Mouse (Mus musculus) left cerebral cortex, adult 11 months (tissue): ENCODE measurements at regions not wholly inside any gene's neighbourhood (a gene's known extent, or its start where the extent isn't known, plus 50 kb on each side); places are given as distances from the start of the nearest gene placed in this dataset.

Experiments used
- DNase-seq: peaks from one replicate; pipeline ENCODE4 v3.0.0; 2022; ENCODE audit warnings: low spot score

DNA sequence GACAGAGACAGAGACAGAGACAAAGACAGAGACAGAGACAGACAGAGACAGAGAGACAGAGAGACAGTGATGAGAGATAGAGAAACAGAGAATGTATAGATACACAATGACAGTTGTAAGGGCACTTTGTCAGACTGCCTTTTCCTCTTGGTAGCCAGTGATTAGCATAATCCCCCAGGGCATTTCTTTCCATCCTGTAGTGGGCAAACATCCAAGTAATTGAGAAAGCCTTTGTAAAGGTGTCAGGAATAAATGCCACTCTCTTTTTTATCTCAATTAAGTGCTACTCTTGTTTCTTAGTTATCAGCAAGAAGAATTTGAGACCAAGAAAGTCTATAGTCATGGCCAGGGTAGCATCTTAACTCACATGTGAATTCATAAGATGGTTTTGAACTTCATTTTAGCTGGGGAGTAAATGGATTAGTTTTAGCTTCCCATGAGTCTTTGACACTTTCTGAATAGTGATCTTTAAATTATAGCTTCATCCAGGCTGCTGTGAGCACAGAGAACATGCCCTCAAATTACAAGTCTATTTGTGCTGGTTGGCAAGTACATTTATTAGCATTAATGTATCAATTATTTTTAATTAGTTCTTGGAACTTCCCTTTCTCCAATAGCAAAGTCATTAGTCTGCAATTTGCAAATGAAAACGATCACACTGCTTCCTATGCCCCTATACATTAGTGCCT, 1215.9 kb downstream of the Gm9008 start:
- DNase-seq = no peak

DNA sequence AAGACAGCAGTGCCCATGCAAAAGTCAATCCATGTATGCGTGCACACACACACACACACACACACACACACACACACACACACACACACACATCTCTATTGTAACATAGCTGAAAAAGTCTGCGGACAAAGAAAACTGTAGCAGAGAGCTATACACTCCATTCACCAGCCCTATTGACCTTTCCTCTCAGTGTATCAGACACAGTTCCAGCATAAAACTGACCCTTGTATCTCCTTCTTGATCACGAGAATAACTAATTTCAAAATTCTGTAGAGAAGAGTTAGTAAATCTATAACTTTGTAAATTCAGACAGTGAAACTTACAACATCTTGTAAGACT, 1243.5 kb downstream of the Gm9008 start:
- DNase-seq = no peak

DNA sequence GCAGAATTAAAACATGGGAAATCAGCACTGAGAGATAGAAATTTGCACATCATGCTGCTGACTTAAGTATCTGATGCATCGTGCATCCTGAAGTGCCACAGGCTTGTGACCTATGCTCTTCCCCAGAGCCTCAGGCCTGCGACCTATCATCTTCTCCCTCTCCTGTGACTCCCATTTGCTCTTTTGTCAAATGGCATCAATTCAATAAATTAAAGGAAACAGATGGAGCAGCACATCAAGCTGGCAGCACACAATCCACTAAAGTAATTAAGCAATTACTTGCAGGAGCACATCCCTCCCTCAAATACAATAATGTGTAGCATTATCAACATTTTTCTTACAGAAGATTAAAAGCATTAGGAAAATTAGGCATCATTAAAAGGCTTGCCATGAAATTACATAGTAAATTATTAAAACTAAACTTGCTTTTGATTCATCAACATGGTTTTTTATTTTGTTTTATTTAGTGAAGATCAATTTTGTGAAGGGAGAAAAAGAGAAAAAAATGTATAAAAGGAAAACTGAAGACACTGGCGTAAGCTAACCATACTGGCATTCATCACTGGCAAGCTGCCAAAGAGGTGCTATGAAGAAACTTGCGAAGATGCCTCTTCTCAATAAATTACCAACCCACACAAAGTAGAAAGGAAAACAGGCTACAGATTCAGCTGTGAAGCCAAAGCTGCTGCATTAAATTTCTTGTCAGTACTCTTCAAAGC, 1244.1 kb downstream of the Gm9008 start:
- DNase-seq = peak; percentile 0

DNA sequence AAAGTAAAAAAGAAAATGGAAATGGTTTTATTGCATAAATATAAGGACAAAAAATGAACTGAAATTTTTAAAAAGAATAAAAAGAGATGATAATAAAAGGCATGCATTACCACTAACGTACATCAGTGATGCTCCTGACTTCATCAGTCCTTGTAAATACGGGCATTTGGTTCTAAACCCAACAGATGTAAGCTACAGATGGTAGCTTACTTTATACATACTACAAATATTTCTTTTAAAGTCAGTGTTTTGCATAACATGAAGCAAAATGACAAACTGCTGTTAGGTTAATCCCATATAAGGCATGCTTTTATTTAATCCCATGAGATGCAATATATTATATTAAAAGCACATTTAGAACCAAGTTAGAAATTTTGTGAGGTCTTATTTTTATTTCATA, 1282.1 kb downstream of the Gm9008 start:
- no peak for DNase-seq

DNA sequence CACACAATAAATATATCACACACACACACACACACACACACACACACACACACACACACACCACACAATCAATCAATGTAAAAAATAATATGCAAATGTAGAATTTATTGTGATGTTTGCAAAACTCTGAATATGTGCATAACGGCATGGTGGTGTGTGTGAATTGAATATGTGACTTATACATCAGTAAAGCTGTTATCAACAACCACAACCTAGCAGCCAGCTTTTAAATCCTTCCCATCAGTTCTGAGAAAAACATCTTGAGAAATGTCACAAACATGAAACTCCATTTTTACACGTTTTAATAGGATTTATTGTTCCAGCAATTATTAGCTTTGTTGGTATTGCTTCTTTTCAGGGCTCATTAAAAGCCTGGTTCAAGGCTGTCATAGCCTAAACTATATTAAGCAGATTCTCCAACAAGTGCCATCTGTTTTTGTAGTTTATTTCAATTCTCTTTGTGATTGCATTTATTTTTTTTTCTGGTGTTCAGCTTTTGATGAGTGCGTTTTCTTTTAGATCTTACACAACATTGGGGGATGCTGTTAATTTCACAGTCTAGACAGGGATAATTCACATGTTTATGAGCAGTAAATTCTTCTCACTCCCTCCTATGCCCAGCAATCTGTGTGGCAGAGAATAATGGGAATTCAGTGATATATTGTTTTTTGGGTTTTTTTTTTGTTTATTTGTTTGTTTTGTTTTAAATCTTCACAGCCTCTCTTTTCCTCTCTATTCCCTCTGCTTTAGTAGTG, 1284.7 kb downstream of the Gm9008 start:
- DNase-seq = no peak
